Mouse (Mus musculus): ENCODE measurements around the gene Dok7. TPM values are rescaled to one million over a fixed set of nuclear protein-coding genes. Genes with fewer than 3 reads are reported as not detected.

The Dok7 gene
- polyA plus RNA-seq, 1 experiment from 2014 or later, result 1.9 TPM

- no peaks in the 10 kb centered on the region for H3K9me3 ChIP-seq (replicated peaks)
- H3K36me3 ChIP-seq (ENCODE audit: poor library complexity, severe bottlenecking), result peaks cover 46% of the 10 kb centered on the region
- H3K4me3 ChIP-seq, result no peak overlapping the region
- peak overlapping the region; percentile 79 for H3K4me2 ChIP-seq
- H3K27ac ChIP-seq, result no peak overlapping the region
- 92% methylated on average over 8 of the region's 8 CpGs for WGBS
- H3K4me1 ChIP-seq, result peaks cover 27% of the 10 kb centered on the region
- ATAC-seq, result no peak
- no peaks in the 10 kb centered on the region for H3K27me3 ChIP-seq
- H3K9ac ChIP-seq, result no peak overlapping the region
Measured at GRCm38 (mm10) chr5:35103086-35103485, 46.5 kb downstream of the Dok7 start.

DNA sequence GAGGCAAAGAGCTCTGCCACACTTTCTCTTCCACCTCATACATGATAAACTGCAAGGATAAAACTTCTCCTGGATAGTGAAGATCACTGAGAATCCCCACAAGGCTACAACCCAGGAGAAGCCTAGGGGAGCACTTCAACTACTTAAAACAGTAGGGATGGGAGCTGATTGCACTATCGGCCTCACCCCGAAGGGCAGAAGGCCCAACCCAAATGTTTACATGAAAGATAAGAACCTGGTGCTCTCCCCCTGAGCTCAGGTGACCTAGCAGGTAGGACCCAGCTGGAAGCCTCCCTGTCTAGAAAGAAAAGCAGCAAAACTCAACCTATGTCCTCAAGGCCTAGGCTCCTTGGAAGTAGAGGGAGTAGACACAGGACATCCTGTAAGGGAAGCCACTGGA lies 47.0 kb downstream of the Dok7 start:
- Histone ChIP-seq H3K27ac (no peak overlapping the region), H3K9ac (0 out of 2 replicates have a peak overlapping the region, but pooled peaks have one; percentile 88), H3K4me2 (peak overlapping the region; percentile 79), H3K4me3 (peak overlapping the region; percentile 81), H3K4me1 (peaks cover 27% of the 10 kb centered on the region), H3K36me3 (ENCODE audit: poor library complexity, severe bottlenecking) (peaks cover 42% of the 10 kb centered on the region), H3K9me3 (replicated peaks) (no peaks in the 10 kb centered on the region), H3K27me3 (no peaks in the 10 kb centered on the region)
- 96% methylated on average over 2 of the region's 2 CpGs for WGBS
- no peak for ATAC-seq

DNA sequence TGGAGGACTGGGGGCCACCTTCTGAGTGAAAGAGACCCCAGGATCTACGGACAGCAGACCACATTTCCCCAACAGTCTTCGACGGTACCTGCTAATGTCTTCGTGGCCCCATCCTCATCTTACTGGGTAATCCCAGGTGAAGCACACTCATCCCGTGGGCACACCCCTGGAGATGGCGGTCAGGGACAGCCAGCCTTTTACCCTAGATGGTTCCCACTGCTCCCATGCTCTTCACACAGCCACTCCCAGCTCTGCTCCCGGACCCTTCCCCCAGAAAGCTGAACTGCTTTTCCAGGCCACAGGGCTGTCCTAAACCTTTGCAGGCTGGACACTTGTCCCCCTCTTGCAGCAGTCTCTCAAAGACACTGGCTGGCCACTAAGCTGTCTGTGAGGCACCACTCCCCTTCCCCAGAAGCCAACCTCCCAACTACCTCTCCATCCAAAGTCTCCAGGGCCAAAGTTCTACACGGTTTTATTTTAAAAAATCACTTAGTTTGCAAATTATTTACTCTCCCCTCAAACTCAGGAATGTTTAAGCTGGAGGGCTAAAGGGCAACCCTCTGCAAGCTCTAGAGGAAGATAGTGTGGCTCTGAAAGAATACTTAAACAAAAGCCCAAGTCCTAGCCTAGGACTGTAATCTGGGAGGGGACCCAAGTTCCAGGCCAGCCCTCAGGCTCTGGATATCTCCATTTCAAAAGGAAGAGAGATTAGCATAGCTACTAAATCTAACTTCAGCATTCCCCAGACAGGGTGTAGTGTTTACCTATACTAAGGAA lies 47.8 kb downstream of the Dok7 start:
- no peaks in the 10 kb centered on the region for H3K9me3 ChIP-seq (replicated peaks)
- 62% methylated on average over 8 of the region's 8 CpGs for WGBS
- H3K27ac ChIP-seq, result no peak overlapping the region
- ATAC-seq, result no peak
- peak overlapping the region; percentile 88 for H3K9ac ChIP-seq
- no peaks in the 10 kb centered on the region for H3K27me3 ChIP-seq
- H3K4me2 ChIP-seq, result peak overlapping the region; percentile 79
- peaks cover 27% of the 10 kb centered on the region for H3K4me1 ChIP-seq
- H3K36me3 ChIP-seq (ENCODE audit: poor library complexity, severe bottlenecking), result peaks cover 34% of the 10 kb centered on the region
- H3K4me3 ChIP-seq, result peak overlapping the region; percentile 81

DNA sequence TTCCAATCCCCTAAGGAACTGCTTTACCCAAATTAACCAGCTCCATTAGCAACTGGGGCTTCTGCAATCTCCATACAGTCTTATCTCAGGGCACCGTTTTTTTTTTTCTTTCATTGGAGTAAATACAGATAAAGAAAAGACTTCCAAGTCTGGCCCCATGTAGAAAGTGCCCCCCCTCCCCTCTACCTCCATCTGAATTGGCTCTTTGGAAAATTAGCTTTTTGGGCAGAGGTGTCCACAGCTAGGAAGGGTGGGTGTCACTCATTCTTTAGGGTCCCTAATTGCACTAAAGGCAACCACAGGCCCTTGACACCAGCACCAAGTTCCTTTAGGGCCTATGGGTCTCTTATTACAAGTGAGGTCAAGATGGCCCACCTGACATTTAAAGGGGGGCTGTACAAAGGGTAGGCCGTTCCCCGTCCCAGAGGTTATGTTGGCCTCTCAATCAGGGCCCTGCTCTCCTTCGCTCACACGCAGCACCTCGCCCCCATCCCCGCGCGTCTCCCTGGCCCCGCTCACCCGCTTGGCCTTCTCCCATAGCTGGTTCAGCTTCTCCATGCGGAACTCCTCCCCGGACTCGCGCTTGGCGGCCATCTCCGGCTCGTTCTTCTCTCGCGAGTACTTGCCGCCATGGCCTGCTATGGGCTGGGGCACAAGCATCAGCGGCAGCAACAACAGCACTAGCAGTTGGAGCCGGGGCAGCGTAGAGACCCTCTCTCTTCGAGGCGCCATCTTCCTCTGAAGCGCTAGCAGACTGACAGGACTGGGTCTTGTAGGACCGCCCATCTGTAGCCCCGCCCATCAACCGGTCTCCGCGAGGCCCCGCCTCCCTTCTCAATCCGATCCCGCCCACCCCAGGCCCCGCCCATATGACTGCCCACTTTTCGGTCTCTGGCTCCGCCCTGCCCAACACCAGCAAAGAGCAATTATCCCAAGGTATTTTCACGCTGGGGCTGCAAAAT lies 48.7 kb downstream of the Dok7 start, which contains the start of gene Lrpap1:
Gene Lrpap1, minus strand, starts transcription at position 807 of the 962 bp plus-strand sequence.
- Histone ChIP-seq H3K4me3 (peak within 1 kb of the TSS; percentile 81), H3K4me2 (peak within 1 kb of the TSS; percentile 79), H3K27ac (peak within 1 kb of the TSS; percentile 82), H3K9me3 (replicated peaks) (no peaks in the 10 kb centered on the region), H3K4me1 (peaks cover 27% of the 10 kb centered on the region), H3K27me3 (no peaks in the 10 kb centered on the region), H3K9ac (peak within 1 kb of the TSS; percentile 88), H3K36me3 (ENCODE audit: poor library complexity, severe bottlenecking) (peaks cover 25% of the 10 kb centered on the region)
- under 1% methylated on average over 39 of the region's 39 CpGs for WGBS
- ATAC-seq, result peak; percentile 97

GRCm38 (mm10) chr5:35105922-35106298 lies 49.3 kb downstream of the Dok7 start:
- H3K4me1 ChIP-seq, result peaks cover 27% of the 10 kb centered on the region
- no peaks in the 10 kb centered on the region for H3K27me3 ChIP-seq
- no peaks in the 10 kb centered on the region for H3K9me3 ChIP-seq (replicated peaks)
- peak overlapping the region; percentile 69 for H3K27ac ChIP-seq
- peak overlapping the region; percentile 59 for H3K9ac ChIP-seq
- ATAC-seq, result no peak
- H3K36me3 ChIP-seq (ENCODE audit: poor library complexity, severe bottlenecking), result peaks cover 18% of the 10 kb centered on the region
- 6% methylated on average over 11 of the region's 11 CpGs for WGBS
- H3K4me3 ChIP-seq, result peak overlapping the region; percentile 81
- peak overlapping the region; percentile 79 for H3K4me2 ChIP-seq

- Histone ChIP-seq H3K9me3 (replicated peaks) (no peaks in the 10 kb centered on the region), H3K9ac (no peak overlapping the region), H3K4me3 (no peak overlapping the region), H3K27me3 (no peaks in the 10 kb centered on the region), H3K4me1 (no peaks in the 10 kb centered on the region), H3K4me2 (no peak overlapping the region), H3K36me3 (ENCODE audit: poor library complexity, severe bottlenecking) (no peaks in the 10 kb centered on the region), H3K27ac (no peak overlapping the region)
- no peak for ATAC-seq
- WGBS, result 62% methylated on average over 4 of the region's 4 CpGs
Measured at GRCm38 (mm10) chr5:35112444-35112843, 55.9 kb downstream of the Dok7 start.

- Histone ChIP-seq H3K27me3 (no peaks in the 10 kb centered on the region), H3K4me3 (no peak overlapping the region), H3K4me2 (no peak overlapping the region), H3K36me3 (ENCODE audit: poor library complexity, severe bottlenecking) (no peaks in the 10 kb centered on the region), H3K4me1 (peaks cover 9% of the 10 kb centered on the region), H3K9me3 (replicated peaks) (no peaks in the 10 kb centered on the region), H3K27ac (no peak overlapping the region), H3K9ac (no peak overlapping the region)
- ATAC-seq, result no peak
- 77% methylated on average over 3 of the region's 3 CpGs for WGBS
Measured at GRCm38 (mm10) chr5:35116002-35116401, 59.4 kb downstream of the Dok7 start.

GRCm38 (mm10) chr5:35117633-35118032 lies 61.1 kb downstream of the Dok7 start:
- Histone ChIP-seq H3K27ac (0 out of 2 replicates have a peak overlapping the region, but pooled peaks have one; percentile 19), H3K36me3 (ENCODE audit: poor library complexity, severe bottlenecking) (no peaks in the 10 kb centered on the region), H3K27me3 (no peaks in the 10 kb centered on the region), H3K4me1 (peaks cover 9% of the 10 kb centered on the region), H3K4me2 (no peak overlapping the region), H3K9me3 (replicated peaks) (no peaks in the 10 kb centered on the region), H3K9ac (no peak overlapping the region), H3K4me3 (no peak overlapping the region)
- no peak for ATAC-seq
- WGBS, result 73% methylated on average over 3 of the region's 3 CpGs

DNA sequence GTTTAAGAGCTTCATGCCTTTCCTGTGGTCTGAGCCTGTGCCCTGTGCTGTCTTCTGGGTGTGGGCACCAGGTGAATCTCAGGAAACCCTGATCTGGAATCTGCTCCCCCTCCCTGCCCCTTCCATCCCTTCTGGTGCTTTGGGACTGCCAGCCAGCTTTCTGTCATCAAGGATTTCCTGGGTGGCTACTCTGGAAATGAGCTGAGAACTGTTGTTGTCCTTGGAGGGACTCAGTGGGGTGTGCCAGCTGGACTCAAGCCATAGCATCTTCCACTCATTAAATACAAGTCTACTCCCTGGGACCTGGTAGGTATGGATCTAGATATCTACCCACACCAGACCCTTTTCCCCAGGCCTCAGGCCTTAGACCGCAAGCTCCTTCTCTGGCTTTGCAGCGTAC lies 61.9 kb downstream of the Dok7 start:
- Histone ChIP-seq H3K27ac (no peak overlapping the region), H3K4me3 (no peak overlapping the region), H3K9ac (no peak overlapping the region), H3K36me3 (ENCODE audit: poor library complexity, severe bottlenecking) (no peaks in the 10 kb centered on the region), H3K9me3 (replicated peaks) (no peaks in the 10 kb centered on the region), H3K4me2 (no peak overlapping the region), H3K27me3 (no peaks in the 10 kb centered on the region), H3K4me1 (peaks cover 9% of the 10 kb centered on the region)
- 91% methylated on average over 2 of the region's 2 CpGs for WGBS
- ATAC-seq, result 0 out of 2 replicates have a peak, but pooled peaks have one; percentile 30

- WGBS, result 76% methylated on average over 8 of the region's 8 CpGs
- Histone ChIP-seq H3K9me3 (replicated peaks) (no peaks in the 10 kb centered on the region), H3K4me2 (no peak overlapping the region), H3K27ac (no peak overlapping the region; the same call in 1 of the 2 replicates), H3K4me3 (no peak overlapping the region), H3K36me3 (ENCODE audit: poor library complexity, severe bottlenecking) (no peaks in the 10 kb centered on the region), H3K9ac (no peak overlapping the region), H3K4me1 (peaks cover 9% of the 10 kb centered on the region), H3K27me3 (no peaks in the 10 kb centered on the region)
- peak; percentile 65; the same call in 1 of the 2 replicates for ATAC-seq
Measured at GRCm38 (mm10) chr5:35120024-35120423, 63.5 kb downstream of the Dok7 start.

GRCm38 (mm10) chr5:35129208-35129607 lies 72.6 kb downstream of the Dok7 start:
- H3K9ac ChIP-seq, result no peak overlapping the region
- WGBS, result 77% methylated on average over 16 of the region's 16 CpGs
- peak; percentile 81; the same call in 1 of the 2 replicates for ATAC-seq
- H3K36me3 ChIP-seq (ENCODE audit: poor library complexity, severe bottlenecking), result no peaks in the 10 kb centered on the region
- peaks cover 14% of the 10 kb centered on the region for H3K4me1 ChIP-seq
- H3K4me3 ChIP-seq, result no peak overlapping the region
- no peaks in the 10 kb centered on the region for H3K27me3 ChIP-seq
- H3K27ac ChIP-seq, result peak overlapping the region; percentile 71
- no peak overlapping the region for H3K4me2 ChIP-seq
- no peaks in the 10 kb centered on the region; the same call in 1 of the 2 replicates for H3K9me3 ChIP-seq (replicated peaks)

DNA sequence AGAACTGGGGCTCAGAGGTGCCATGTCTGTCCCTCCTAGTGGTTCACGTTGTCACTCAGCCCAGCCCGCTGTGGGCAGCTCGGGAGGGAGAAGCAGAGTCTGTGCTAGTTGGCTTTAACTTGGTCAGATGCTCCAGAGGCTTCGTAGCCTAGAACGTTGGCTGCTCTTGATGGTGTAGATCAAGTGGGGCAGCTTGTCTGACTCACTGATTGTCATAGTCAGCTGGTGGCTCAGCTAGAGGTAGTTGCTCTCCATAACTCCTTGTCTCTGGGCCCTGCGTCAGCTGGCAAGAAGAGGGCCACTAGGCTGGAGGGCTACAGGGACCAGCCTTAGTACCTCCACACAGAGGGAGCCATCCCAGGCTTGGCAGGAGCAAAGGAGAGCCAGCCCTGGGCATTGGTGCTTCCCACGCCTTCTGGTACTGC lies 73.2 kb downstream of the Dok7 start:
- Histone ChIP-seq H3K27me3 (no peaks in the 10 kb centered on the region), H3K27ac (peak overlapping the region; percentile 71), H3K9ac (no peak overlapping the region), H3K9me3 (replicated peaks) (no peaks in the 10 kb centered on the region; the same call in 1 of the 2 replicates), H3K4me3 (no peak overlapping the region), H3K4me2 (no peak overlapping the region), H3K36me3 (ENCODE audit: poor library complexity, severe bottlenecking) (no peaks in the 10 kb centered on the region), H3K4me1 (peaks cover 14% of the 10 kb centered on the region)
- WGBS, result 87% methylated on average over 7 of the region's 7 CpGs
- no peak; the same call in 1 of the 2 replicates for ATAC-seq
